Mouse (Mus musculus) adrenal gland, postnatal 4 days (tissue): ENCODE results near the gene Naip2. TPM values are rescaled to one million over a fixed set of nuclear protein-coding genes. Genes with fewer than 3 reads are reported as not detected.
"Not testable (repeated sequence)": the region's sequence is repeated elsewhere in the genome, so short reads cannot be mapped to it uniquely, and the experiment has no call there.

Experiments used
- DNase-seq, 2 experiments: peaks; one replicate each; pipeline ENCODE4 v3.0.0; 2021 to 2022; ENCODE audit warnings: low spot score in 2 of 2, mixed read lengths in 2 of 2
- long read RNA-seq, 2 experiments: library from polyadenylated mRNA; stranded (forward); transcript quantifications; one replicate each; pipeline ENCODE4 v2.0.0; 2021
- total RNA-seq, 2 experiments: library from RNA; stranded (reverse); gene quantifications; 2 replicates each; pipeline ENCODE4 v1.2.3; 2021

The Naip2 gene
- 1 to 10 TPM; 1.6 to 2.0 TPM for total RNA-seq
- long read RNA-seq, experiment 1 = 0 reads
- long read RNA-seq, experiment 2, partial matches to known transcripts = 0 of 1 reads
- long read RNA-seq, experiment 2, other reads (novel, unspliced or antisense) = 1 of 1 reads

- not testable (repeated sequence) for DNase-seq
Measured at GRCm38 (mm10) chr13:100201659-100202333, at the start of gene Naip2. Naip2 (minus strand) TSS chr13:100202092.

GRCm38 (mm10) chr13:100246896-100247519 lies 45.1 kb upstream of the Naip2 start:
- not testable (repeated sequence) for DNase-seq

GRCm38 (mm10) chr13:100246223-100246622 lies 44.3 kb upstream of the Naip2 start, which contains the start of gene Naip5:
Naip5 (minus strand) TSS chr13:100246323.
- DNase-seq = not testable (repeated sequence)

GRCm38 (mm10) chr13:100243702-100244101 lies 41.8 kb upstream of the Naip2 start:
- no peak for DNase-seq

GRCm38 (mm10) chr13:100213683-100214082 lies 11.8 kb upstream of the Naip2 start:
- DNase-seq = not testable (repeated sequence)

GRCm38 (mm10) chr13:100210540-100210939 lies 8.6 kb upstream of the Naip2 start:
- DNase-seq = peak; percentile 14 to 51

GRCm38 (mm10) chr13:100203319-100203718 lies 1.4 kb upstream of the Naip2 start:
- DNase-seq = no peak

- no peak for DNase-seq
Measured at GRCm38 (mm10) chr13:100200778-100201177, 1.1 kb downstream of the Naip2 start.

GRCm38 (mm10) chr13:100195421-100195820 lies 6.5 kb downstream of the Naip2 start:
- DNase-seq = no peak

GRCm38 (mm10) chr13:100183111-100183510 lies 18.8 kb downstream of the Naip2 start:
- not testable (repeated sequence) for DNase-seq

GRCm38 (mm10) chr13:100174360-100174759 lies 27.5 kb downstream of the Naip2 start:
- not testable (repeated sequence) for DNase-seq

GRCm38 (mm10) chr13:100166378-100166777 lies 35.5 kb downstream of the Naip2 start:
- DNase-seq = not testable (repeated sequence)

- not testable (repeated sequence) for DNase-seq
Measured at GRCm38 (mm10) chr13:100162467-100162866, 39.4 kb downstream of the Naip2 start.

GRCm38 (mm10) chr13:100161171-100161870 lies 40.6 kb downstream of the Naip2 start:
- not testable (repeated sequence) for DNase-seq

GRCm38 (mm10) chr13:100156624-100157023 lies 45.3 kb downstream of the Naip2 start:
- DNase-seq = no peak

- DNase-seq = no peak
Measured at GRCm38 (mm10) chr13:100152659-100153058, 49.2 kb downstream of the Naip2 start.

- no peak for DNase-seq
Measured at GRCm38 (mm10) chr13:100141646-100142314, 60.1 kb downstream of the Naip2 start.

GRCm38 (mm10) chr13:100125258-100125643 lies 76.6 kb downstream of the Naip2 start:
- no peak for DNase-seq

- DNase-seq = peak; percentile 76 to 84
Measured at GRCm38 (mm10) chr13:100124423-100125257, 77.3 kb downstream of the Naip2 start, which contains the start of gene Smn1. Smn1 (plus strand) TSS chr13:100124852.

GRCm38 (mm10) chr13:100123970-100124369 lies 77.9 kb downstream of the Naip2 start:
- no peak for DNase-seq
